Mouse (Mus musculus): Measurements from ENCODE around the gene Aplp2. TPM values are rescaled to one million over a fixed set of nuclear protein-coding genes. Genes with fewer than 3 reads are reported as not detected.

Aplp2 gene
- total RNA-seq, 2 experiments from 2014 or later, result 480 to 510 TPM

Other genes starting within 250 kb of the Aplp2 start
- gene Zbtb44, start 181.2 kb downstream of the Aplp2 start, total RNA-seq (2021), result 10 to 100 TPM; 43.6 to 45.7 TPM
- gene St14, start 80.0 kb downstream of the Aplp2 start, total RNA-seq (2021), result under 1 TPM; 0.30 to 0.49 TPM
- 10 to 100 TPM; 17.3 to 17.6 TPM for gene Prdm10, start 68.7 kb upstream of the Aplp2 start, total RNA-seq (2021)
- gene Nfrkb, start 174.4 kb upstream of the Aplp2 start, total RNA-seq (2021), result 10 to 100 TPM; 32.3 to 35.3 TPM